Mouse (Mus musculus) liver, embryonic 16.5 days (tissue): ENCODE measurements around the gene Slc38a1. TPM values are rescaled to one million over a fixed set of nuclear protein-coding genes. Genes with fewer than 3 reads are reported as not detected.

Experiments used
- ATAC-seq: fragments of 200-750 bp; cut with Nextera tagmentation; 2 replicates; pipeline ENCODE4 v1.8.0; 2017; ENCODE audit warnings: low read depth, mild to moderate bottlenecking, moderate number of reproducible peaks, moderate library complexity
- H3K27ac ChIP-seq: fragments of 300-500 bp; sonication (generic); 2 replicates; pipeline ENCODE4 v1.5.1; 2014; ENCODE audit warnings: mild to moderate bottlenecking, low read length
- H3K27me3 ChIP-seq: fragments of 300-500 bp; sonication (generic); 2 replicates; pipeline ENCODE4 v1.6.1; 2014; ENCODE audit warnings: low read depth, low read length, mixed read lengths; ENCODE audit not compliant: control insufficient read depth, insufficient read depth
- H3K36me3 ChIP-seq: fragments of 300-500 bp; sonication (generic); 2 replicates; pipeline ENCODE4 v1.6.1; 2014; ENCODE audit warnings: mild to moderate bottlenecking; ENCODE audit not compliant: control insufficient read depth, insufficient read depth
- H3K4me1 ChIP-seq: fragments of 300-500 bp; sonication (generic); 2 replicates; pipeline ENCODE4 v1.6.1; 2014; ENCODE audit warnings: low read depth, low read length, mixed read lengths; ENCODE audit not compliant: control insufficient read depth
- H3K4me2 ChIP-seq: fragments of 300-500 bp; sonication (generic); 2 replicates; pipeline ENCODE4 v1.6.1; 2014; ENCODE audit warnings: low read depth, low read length, mixed read lengths
- H3K4me3 ChIP-seq: fragments of 300-500 bp; sonication (generic); 2 replicates; pipeline ENCODE4 v1.5.1; 2014; ENCODE audit warnings: low read depth, mild to moderate bottlenecking, low read length
- H3K9ac ChIP-seq: fragments of 300-500 bp; sonication (generic); 2 replicates; pipeline ENCODE4 v1.6.1; 2014; ENCODE audit warnings: low read depth, low read length
- H3K9me3 ChIP-seq: fragments of 300-500 bp; sonication (generic); replicated peaks from 2 replicates; pipeline ENCODE4 v1.6.1; 2016; ENCODE audit warnings: low read length; ENCODE audit not compliant: control insufficient read depth
- WGBS: fragments of 180-500 bp; shearing (Covaris S2); extraction: QIAGEN DNeasy Blood & Tissue Kit; methylation state at CpG from one replicate; pipeline ENCODE4 v1.1.7; 2014; ENCODE audit not compliant: insufficient replicate concordance; 5-methylcytosine and 5-hydroxymethylcytosine counted together
- polyA plus RNA-seq: library from polyadenylated mRNA; unstranded; fragments of >200 nt; fragmentation: Nextera tagmentation; extraction: Ambion mirVana; gene quantifications from 2 replicates; pipeline ENCODE4 v1.2.1, GENCODE M21; 2015

Gene Slc38a1
- polyA plus RNA-seq, 1 experiment from 2014 or later = 12.3 TPM

GRCm38 (mm10) chr15:96686201-96687159 lies 43.8 kb upstream of the Slc38a1 start:
- WGBS = 77% methylated on average over 9 of the region's 9 CpGs
- Histone ChIP-seq H3K27me3 (no peaks in the 10 kb centered on the region), H3K4me2 (no peak overlapping the region), H3K9ac (no peak overlapping the region), H3K36me3 (peaks cover 36% of the 10 kb centered on the region), H3K27ac (no peak overlapping the region), H3K4me1 (peaks cover 7% of the 10 kb centered on the region), H3K9me3 (no peaks in the 10 kb centered on the region), H3K4me3 (no peak overlapping the region)
- ATAC-seq = no peak

- H3K27ac ChIP-seq = no peak overlapping the region
- peaks cover 23% of the 10 kb centered on the region for H3K36me3 ChIP-seq
- 48% methylated on average over 6 of the region's 6 CpGs for WGBS
- H3K27me3 ChIP-seq = no peaks in the 10 kb centered on the region
- no peak overlapping the region for H3K4me2 ChIP-seq
- no peak overlapping the region for H3K4me3 ChIP-seq
- no peak overlapping the region for H3K9ac ChIP-seq
- no peaks in the 10 kb centered on the region for H3K9me3 ChIP-seq
- H3K4me1 ChIP-seq = peaks cover 7% of the 10 kb centered on the region
- ATAC-seq = no peak
Measured at GRCm38 (mm10) chr15:96685273-96685672, 42.6 kb upstream of the Slc38a1 start.

- ATAC-seq = 0 out of 2 replicates have a peak, but pooled peaks have one; percentile 24
- Histone ChIP-seq H3K27ac (no peak overlapping the region), H3K36me3 (peaks cover 16% of the 10 kb centered on the region), H3K4me3 (peak overlapping the region; percentile 16; the same call in 1 of the 2 replicates), H3K9ac (no peak overlapping the region), H3K9me3 (no peaks in the 10 kb centered on the region), H3K4me1 (peaks cover 7% of the 10 kb centered on the region), H3K27me3 (no peaks in the 10 kb centered on the region), H3K4me2 (peak overlapping the region; percentile 53)
- 16% methylated on average over 11 of the region's 11 CpGs for WGBS
Measured at GRCm38 (mm10) chr15:96684132-96684830, 41.6 kb upstream of the Slc38a1 start.

- Histone ChIP-seq H3K36me3 (no peaks in the 10 kb centered on the region), H3K9ac (no peak overlapping the region), H3K4me2 (no peak overlapping the region), H3K9me3 (no peaks in the 10 kb centered on the region), H3K27me3 (no peaks in the 10 kb centered on the region), H3K4me1 (no peaks in the 10 kb centered on the region; the same call in none of the 2 replicates), H3K4me3 (no peak overlapping the region), H3K27ac (no peak overlapping the region)
- WGBS = 43% methylated on average over 19 of the region's 19 CpGs
- no peak for ATAC-seq
Measured at GRCm38 (mm10) chr15:96678871-96679773, 36.4 kb upstream of the Slc38a1 start.

- H3K4me3 ChIP-seq = no peak overlapping the region
- H3K4me1 ChIP-seq = no peaks in the 10 kb centered on the region; the same call in 1 of the 2 replicates
- no peak for ATAC-seq
- no peaks in the 10 kb centered on the region for H3K36me3 ChIP-seq
- no peak overlapping the region for H3K27ac ChIP-seq
- no peak overlapping the region for H3K9ac ChIP-seq
- H3K9me3 ChIP-seq = no peaks in the 10 kb centered on the region
- H3K27me3 ChIP-seq = no peaks in the 10 kb centered on the region
- WGBS = 47% methylated on average over 10 of the region's 10 CpGs
- H3K4me2 ChIP-seq = no peak overlapping the region
Measured at GRCm38 (mm10) chr15:96676518-96676917, 33.8 kb upstream of the Slc38a1 start.

GRCm38 (mm10) chr15:96675744-96676143 lies 33.0 kb upstream of the Slc38a1 start:
- Histone ChIP-seq H3K4me2 (no peak overlapping the region), H3K36me3 (no peaks in the 10 kb centered on the region), H3K27ac (no peak overlapping the region), H3K4me1 (no peaks in the 10 kb centered on the region; the same call in 1 of the 2 replicates), H3K4me3 (no peak overlapping the region), H3K9me3 (no peaks in the 10 kb centered on the region), H3K27me3 (no peaks in the 10 kb centered on the region), H3K9ac (no peak overlapping the region)
- 80% methylated on average over 15 of the region's 15 CpGs for WGBS
- no peak for ATAC-seq

GRCm38 (mm10) chr15:96675055-96675454 lies 32.3 kb upstream of the Slc38a1 start:
- Histone ChIP-seq H3K9ac (no peak overlapping the region), H3K27ac (no peak overlapping the region), H3K9me3 (no peaks in the 10 kb centered on the region), H3K27me3 (no peaks in the 10 kb centered on the region), H3K4me3 (no peak overlapping the region), H3K36me3 (no peaks in the 10 kb centered on the region), H3K4me2 (no peak overlapping the region), H3K4me1 (no peaks in the 10 kb centered on the region; the same call in 1 of the 2 replicates)
- 77% methylated on average over 11 of the region's 11 CpGs for WGBS
- ATAC-seq = 0 out of 2 replicates have a peak, but pooled peaks have one; percentile 10

GRCm38 (mm10) chr15:96674089-96674488 lies 31.4 kb upstream of the Slc38a1 start:
- Histone ChIP-seq H3K4me3 (no peak overlapping the region), H3K27me3 (no peaks in the 10 kb centered on the region), H3K4me1 (no peaks in the 10 kb centered on the region; the same call in 1 of the 2 replicates), H3K27ac (peak overlapping the region; percentile 66), H3K4me2 (no peak overlapping the region), H3K9ac (no peak overlapping the region), H3K36me3 (no peaks in the 10 kb centered on the region), H3K9me3 (no peaks in the 10 kb centered on the region)
- peak; percentile 64 for ATAC-seq
- WGBS = 23% methylated on average over 1 of the region's 1 CpGs
